Mouse (Mus musculus): Measurements from ENCODE around the gene Dpf2. TPM values are rescaled to one million over a fixed set of nuclear protein-coding genes. Genes with fewer than 3 reads are reported as not detected.

Dpf2 gene
- total RNA-seq (2022), result 10 to 100 TPM; 71.9 to 95.2 (median 81.1) TPM

- no peak for DNase-seq (ENCODE audit: low spot score)
These were observed at the start of gene Dpf2 for GRCm38 (mm10) chr19:5913007-5913719. TSS of gene Dpf2 (minus strand) at chr19:5913010.

DNA sequence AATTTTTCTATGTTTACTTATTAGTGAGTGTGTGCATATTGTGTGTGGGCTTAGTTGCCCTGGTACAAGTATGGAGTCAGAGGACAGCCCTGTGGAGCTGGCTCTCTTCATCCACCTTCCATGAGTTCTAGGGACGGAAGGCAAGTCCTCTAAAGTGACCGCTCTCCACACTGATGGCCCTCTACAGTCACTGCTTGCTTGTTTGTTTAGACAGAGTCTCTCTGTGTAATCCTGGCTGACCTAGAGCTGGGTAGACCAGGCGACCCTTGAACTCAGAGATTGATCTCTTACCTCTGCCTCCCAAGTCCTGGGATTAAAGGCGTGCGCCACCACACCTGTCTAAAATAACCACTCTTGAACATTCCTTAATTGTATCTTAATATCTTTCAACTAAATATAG lies 44.6 kb upstream of the Dpf2 start:
- DNase-seq (ENCODE audit: low spot score), result no peak

- DNase-seq (ENCODE audit: low spot score), result peak; percentile 89
These were observed 43.9 kb upstream of the Dpf2 start for GRCm38 (mm10) chr19:5956685-5957084.

DNA sequence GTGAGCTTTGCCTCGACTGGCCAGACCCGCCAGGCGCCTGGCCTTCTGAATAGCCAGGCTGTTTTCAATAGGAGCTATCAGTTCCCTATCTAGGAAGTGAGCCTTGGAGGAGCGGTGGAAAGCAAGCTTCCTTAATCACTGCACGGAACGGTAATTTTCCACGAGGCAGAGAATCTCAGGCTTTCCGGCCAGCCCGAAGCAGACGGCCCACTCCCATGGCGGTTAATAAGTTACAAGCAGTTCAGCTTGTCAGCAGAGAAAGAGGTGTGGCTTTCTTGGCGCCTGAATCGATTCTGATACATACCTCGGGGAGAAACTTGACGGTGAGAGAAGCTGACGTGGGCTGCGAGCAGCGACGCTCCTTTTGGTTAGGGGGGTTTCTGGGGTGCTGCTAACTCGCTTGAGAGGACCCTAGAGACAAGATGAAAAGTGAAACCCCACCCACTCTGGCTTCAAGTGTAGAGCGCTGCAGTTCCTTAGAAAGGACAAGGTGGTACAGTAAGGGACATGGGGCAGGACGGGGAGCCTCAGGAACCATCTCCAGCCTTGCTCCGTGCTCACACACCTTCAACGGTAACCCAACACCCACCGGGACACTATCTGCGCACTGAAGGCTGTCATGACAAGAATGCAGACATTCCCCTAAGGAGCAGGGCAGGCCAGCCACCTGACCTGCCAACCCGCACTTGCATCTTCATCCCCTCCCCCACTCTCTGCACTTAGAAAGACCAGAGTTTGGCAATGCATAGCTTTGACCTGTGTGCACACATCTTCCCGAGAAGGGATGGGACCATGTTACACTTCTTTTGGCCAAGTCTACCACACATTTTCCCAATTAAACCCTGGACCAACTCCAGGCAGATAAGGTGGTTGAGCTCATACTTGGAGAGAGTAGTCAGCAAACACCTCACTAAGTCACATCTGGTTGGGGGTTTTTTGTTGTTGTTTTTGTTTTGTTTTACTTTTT lies 43.2 kb upstream of the Dpf2 start:
- peak; percentile 73 for DNase-seq (ENCODE audit: low spot score)

DNA sequence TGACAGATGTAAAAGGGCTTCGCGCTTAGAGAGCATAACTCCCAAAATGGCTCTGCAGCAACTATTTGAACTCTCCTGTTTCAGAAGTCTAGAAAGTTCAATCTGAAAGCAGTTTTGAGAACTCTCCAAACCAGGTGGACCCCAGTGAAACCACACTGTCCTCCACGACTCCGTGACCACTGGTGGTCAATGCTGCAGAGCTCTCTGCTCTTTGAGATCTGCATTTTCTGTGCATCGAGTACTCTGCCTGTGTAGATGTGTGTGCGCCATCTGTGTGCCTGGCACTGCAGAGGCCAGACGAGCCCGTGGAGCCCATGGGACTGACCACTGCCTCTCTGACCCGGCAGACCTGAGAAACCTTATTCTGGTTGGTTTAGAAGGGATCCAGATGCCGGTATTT lies 42.1 kb upstream of the Dpf2 start:
- no peak for DNase-seq (ENCODE audit: low spot score)

DNA sequence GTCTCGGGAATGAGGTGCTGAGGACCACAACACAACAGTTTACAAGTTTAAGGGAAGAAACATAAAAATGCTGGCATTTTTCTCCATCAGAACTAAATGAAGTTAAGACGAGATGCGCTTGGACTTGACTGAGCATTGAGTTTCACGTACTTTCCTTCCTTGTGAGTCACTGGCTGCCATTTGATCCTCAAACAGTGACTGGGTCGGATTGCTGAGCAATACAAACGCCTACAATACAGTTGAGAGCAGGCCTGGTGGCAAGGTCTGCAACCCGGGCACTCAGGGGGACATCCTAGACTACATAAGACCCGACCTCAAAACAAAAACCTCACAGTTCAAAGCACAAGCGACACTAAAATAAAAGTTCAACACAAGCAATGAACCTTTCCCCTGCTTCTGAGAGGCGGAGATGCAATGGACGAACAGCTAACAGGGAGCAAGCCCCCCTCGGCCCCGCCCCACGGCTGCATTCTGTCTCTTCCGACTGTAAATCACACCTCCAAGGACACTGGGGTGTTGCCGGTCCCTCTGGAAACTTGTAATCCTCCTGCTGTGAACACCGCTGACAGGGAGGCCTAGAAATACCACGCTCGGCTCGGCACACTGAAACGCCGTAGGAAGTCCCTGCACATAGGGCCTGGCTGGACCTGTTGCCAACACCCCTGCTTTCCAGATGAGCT lies 41.4 kb upstream of the Dpf2 start:
- DNase-seq (ENCODE audit: low spot score), result no peak

GRCm38 (mm10) chr19:5953201-5953770 lies 40.5 kb upstream of the Dpf2 start:
- DNase-seq (ENCODE audit: low spot score), result no peak

DNA sequence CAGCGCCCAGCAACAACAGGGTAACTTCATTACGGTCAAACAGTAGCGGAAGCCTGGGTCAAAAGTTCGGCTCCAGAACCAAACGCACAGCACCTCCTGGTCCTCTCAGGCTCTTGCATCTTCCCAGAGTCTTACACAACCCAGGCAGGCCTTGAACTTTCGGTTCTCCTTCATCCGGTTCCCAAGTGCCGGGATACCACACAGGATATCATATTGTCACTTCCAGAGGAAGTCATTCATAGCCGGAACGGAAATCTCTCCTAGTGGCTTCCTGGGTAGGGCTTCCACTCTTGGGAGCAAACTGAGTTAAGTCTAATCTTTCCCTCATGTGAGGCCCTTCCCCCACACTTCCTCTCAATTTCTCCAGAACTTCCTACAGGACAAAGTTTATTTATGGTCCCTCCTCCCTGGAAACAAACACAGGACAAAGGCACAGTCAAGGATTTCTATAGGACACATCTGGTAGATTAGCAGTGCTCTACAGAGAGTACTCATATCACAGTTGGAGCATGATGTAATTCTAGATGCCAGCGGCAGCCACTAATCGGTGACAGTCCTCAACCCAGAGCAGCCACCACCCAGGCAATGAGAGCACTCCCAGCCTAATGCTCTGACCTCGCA lies 39.4 kb upstream of the Dpf2 start:
- DNase-seq (ENCODE audit: low spot score), result peak; percentile 94

DNA sequence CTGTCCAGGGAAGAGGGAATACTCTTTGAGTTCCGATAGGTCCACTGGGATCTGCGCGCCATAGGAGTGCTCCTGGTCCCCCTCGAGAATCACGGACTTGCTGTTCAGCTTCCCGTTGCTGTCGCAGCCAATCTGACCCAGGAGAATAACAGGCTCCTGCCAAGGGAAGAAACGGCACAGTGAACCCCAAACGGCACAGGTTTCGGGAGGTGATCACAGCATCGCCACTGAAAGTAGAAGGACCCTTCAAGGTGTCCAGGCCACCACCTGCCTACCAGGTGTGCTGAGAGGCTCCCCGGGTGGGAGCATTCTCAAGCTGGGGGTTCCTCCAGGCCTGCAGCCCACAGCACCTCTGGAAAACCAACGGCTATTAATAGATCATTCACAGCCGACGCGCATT lies 38.8 kb upstream of the Dpf2 start:
- DNase-seq (ENCODE audit: low spot score), result no peak

DNA sequence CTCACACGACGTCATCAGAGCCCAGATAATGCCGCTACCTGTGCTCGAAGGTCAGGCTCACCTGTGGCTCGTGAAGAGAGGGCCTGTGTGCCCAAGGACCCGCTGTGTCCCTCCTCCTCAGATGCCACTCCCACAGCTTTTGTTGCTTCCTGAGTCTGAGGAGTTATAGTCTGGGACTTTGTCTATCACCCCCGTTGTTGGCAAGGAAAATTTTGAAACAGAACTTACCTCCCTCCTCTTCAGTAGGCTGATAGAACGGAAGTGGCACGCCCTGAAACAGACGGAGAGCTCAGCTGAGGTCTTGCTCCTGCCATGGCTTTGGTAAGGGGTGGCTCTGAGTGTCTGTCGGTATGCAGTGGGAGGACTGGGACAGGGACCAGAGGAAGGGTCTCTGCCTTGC lies 37.4 kb upstream of the Dpf2 start:
- no peak for DNase-seq (ENCODE audit: low spot score)

GRCm38 (mm10) chr19:5945891-5946290 lies 33.1 kb upstream of the Dpf2 start:
- no peak for DNase-seq (ENCODE audit: low spot score)

DNA sequence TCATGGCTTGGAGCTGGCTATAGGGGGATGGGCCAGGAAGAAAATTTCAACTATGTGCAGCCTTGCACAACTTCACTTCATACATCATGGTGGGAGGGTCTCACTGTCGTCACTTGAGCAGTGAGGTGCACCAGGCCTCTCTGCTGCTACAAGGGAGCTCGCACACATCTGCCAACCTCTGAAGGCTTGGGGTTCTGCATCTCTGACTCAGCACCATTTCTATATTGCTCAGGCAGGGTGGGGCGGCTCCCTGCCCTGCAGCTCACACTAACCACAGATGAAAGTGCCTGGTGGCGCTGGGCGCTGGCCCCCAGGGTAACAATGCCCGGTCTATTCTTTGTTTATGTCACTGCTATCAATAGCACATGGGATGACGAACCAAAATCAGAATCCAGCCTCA lies 32.2 kb upstream of the Dpf2 start:
- no peak for DNase-seq (ENCODE audit: low spot score)

DNA sequence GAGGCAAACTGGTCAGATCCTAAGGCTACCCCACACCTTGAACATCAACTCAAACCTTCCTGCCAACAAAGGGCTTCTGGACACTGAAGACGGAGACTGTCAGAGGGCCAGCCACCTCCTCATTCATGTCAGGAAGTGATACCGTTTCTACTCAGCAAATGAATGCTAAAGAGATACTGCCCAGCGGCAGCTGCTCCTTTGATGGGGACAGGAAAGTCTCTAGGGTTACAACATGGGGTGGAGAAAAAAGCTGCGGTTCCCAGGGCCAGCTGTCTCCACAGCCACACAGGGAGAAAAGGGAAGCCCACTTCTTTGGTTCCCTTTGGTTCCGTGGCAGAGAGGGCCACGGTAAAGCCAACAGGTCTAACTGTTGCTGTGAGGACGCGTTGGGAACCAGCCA lies 31.3 kb upstream of the Dpf2 start:
- no peak for DNase-seq (ENCODE audit: low spot score)

GRCm38 (mm10) chr19:5943404-5943803 lies 30.6 kb upstream of the Dpf2 start:
- DNase-seq (ENCODE audit: low spot score), result no peak

GRCm38 (mm10) chr19:5942581-5942980 lies 29.8 kb upstream of the Dpf2 start:
- DNase-seq (ENCODE audit: low spot score), result no peak

GRCm38 (mm10) chr19:5940656-5941055 lies 27.8 kb upstream of the Dpf2 start:
- no peak for DNase-seq (ENCODE audit: low spot score)

DNA sequence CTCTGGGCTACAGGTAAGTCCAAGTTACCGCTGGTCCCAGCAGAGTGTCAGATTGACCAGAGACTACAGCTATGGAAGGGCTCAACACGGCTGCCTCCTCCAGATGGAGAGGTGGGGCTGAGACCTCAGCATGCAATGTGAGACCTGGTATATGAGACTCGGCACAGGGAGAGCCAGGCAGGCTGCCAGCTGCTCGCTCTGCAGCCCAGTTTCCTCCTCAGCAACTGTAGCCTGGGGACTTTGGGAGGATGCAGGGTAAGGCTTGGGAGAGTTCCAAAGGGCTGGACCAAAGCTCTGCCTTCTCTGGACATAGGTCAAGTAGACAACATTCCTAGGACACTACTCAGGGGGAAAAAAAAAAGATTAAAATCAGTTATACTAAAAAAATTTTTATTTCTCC lies 27.4 kb upstream of the Dpf2 start:
- peak; percentile 87 for DNase-seq (ENCODE audit: low spot score)

DNA sequence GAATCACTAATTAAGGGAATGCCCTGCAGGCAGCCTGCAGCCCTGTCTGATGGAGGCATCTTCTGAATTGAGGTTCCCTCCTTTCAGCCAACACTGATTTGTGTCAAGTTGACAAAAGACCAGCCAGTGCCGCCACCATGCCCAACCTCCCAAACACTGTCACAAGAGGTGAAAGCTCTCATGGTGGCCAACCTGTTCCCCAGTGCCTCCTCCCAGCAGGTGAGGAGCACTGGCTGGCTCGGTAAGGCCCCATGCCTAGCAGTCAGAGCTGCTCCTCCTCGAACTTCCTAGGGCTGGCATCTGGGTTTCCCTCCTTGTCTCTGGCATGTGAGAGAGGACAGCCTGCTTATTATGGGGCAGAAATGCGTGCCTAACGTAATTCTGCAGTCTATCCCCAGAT lies 26.9 kb upstream of the Dpf2 start:
- no peak for DNase-seq (ENCODE audit: low spot score)

- no peak for DNase-seq (ENCODE audit: low spot score)
These were observed 25.7 kb upstream of the Dpf2 start for GRCm38 (mm10) chr19:5938516-5938915.

DNA sequence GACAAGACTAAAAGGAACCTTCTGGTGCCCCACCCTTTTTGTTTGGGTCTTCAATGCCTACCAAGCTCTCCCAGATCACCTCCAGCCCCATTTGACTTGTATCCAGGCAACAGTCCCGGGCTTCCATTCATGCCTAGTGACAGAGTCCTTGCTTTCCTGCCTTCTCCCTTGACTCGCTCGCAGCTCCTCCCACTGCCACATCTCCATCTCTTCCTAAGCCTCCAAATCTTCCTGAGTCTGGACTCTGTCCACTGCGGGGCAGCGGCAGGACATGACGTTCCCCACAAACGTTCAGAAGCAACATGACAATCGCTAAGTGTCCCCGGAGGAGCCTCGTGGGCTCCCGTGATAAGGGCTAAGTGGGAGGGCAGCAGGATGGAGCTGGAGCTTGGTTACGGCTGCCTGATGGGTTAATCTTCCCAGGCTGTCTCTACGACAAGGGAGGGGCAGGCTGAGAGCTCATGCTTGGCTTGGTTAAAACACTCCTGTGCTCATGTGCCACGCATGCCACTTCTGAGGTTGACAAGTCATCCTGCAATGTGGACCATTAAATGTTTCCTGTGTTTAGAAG lies 25.1 kb upstream of the Dpf2 start:
- DNase-seq (ENCODE audit: low spot score), result no peak
